Mouse (Mus musculus) gonadal fat pad, adult 2 months (tissue): ENCODE measurements around the gene Pglyrp2. TPM values are rescaled to one million over a fixed set of nuclear protein-coding genes. Genes with fewer than 3 reads are reported as not detected.

ENCODE experiments used
- DNase-seq: peaks from one replicate; pipeline ENCODE4 v3.0.0-alpha.2; 2012; ENCODE audit warnings: low read depth
- polyA plus RNA-seq: library from polyadenylated mRNA; depleted of rRNA; stranded (reverse); fragments of >200 nt; gene quantifications from 2 replicates; pipeline ENCODE4 v1.2.3, GENCODE M21; 2012

Pglyrp2 gene
- polyA plus RNA-seq, 1 experiment = 0.69 TPM

- no peak for DNase-seq
These were observed 21.8 kb downstream of the Pglyrp2 start for GRCm38 (mm10) chr17:32402011-32402778.

- DNase-seq = no peak
These were observed 27.7 kb downstream of the Pglyrp2 start for GRCm38 (mm10) chr17:32396266-32396665.

- no peak for DNase-seq
These were observed 30.0 kb downstream of the Pglyrp2 start for GRCm38 (mm10) chr17:32393944-32394343.

GRCm38 (mm10) chr17:32389101-32389659 lies 34.8 kb downstream of the Pglyrp2 start, which contains the start of gene Wiz:
Gene Wiz, minus strand, starts transcription at chr17:32389439.
- no peak for DNase-seq

- no peak for DNase-seq
These were observed 35.4 kb downstream of the Pglyrp2 start for GRCm38 (mm10) chr17:32388370-32389100.

- no peak for DNase-seq
These were observed 36.0 kb downstream of the Pglyrp2 start for GRCm38 (mm10) chr17:32387986-32388369.

GRCm38 (mm10) chr17:32386659-32387432 lies 37.1 kb downstream of the Pglyrp2 start:
- no peak for DNase-seq

- DNase-seq = no peak
These were observed 40.3 kb downstream of the Pglyrp2 start for GRCm38 (mm10) chr17:32383661-32384060.

GRCm38 (mm10) chr17:32382576-32382975 lies 41.4 kb downstream of the Pglyrp2 start:
- peak; percentile 56 for DNase-seq

- no peak for DNase-seq
These were observed 45.2 kb downstream of the Pglyrp2 start for GRCm38 (mm10) chr17:32378786-32379185.

- DNase-seq = no peak
These were observed 46.8 kb downstream of the Pglyrp2 start for GRCm38 (mm10) chr17:32377137-32377536.

- DNase-seq = no peak
These were observed 47.5 kb downstream of the Pglyrp2 start for GRCm38 (mm10) chr17:32376475-32376874.

GRCm38 (mm10) chr17:32368991-32369578 lies 54.9 kb downstream of the Pglyrp2 start:
- no peak for DNase-seq

- DNase-seq = no peak
These were observed 56.3 kb downstream of the Pglyrp2 start for GRCm38 (mm10) chr17:32367706-32368105.

- DNase-seq = no peak
These were observed 58.7 kb downstream of the Pglyrp2 start for GRCm38 (mm10) chr17:32365296-32365695.

GRCm38 (mm10) chr17:32364850-32365249 lies 59.1 kb downstream of the Pglyrp2 start:
- DNase-seq = no peak

GRCm38 (mm10) chr17:32364331-32364730 lies 59.6 kb downstream of the Pglyrp2 start:
- no peak for DNase-seq

- DNase-seq = no peak
These were observed 60.1 kb downstream of the Pglyrp2 start for GRCm38 (mm10) chr17:32363821-32364301.

GRCm38 (mm10) chr17:32362686-32363085 lies 61.3 kb downstream of the Pglyrp2 start:
- no peak for DNase-seq
